Mouse (Mus musculus) kidney, embryonic 15.5 days (tissue): ENCODE measurements around the gene Gpc1. TPM values are rescaled to one million over a fixed set of nuclear protein-coding genes. Genes with fewer than 3 reads are reported as not detected.

Experiments used
- ATAC-seq: fragments of 200-750 bp; cut with Nextera tagmentation; replicated peaks from 2 replicates; pipeline ENCODE4 v1.8.0; 2017; ENCODE audit warnings: moderate TSS enrichment; ENCODE audit not compliant: low FRiP score
- H3K27ac ChIP-seq: fragments of 300-500 bp; sonication (generic); 2 replicates; pipeline ENCODE4 v1.5.1; 2015; ENCODE audit warnings: mild to moderate bottlenecking, inconsistent platforms
- H3K27me3 ChIP-seq: fragments of 300-500 bp; sonication (generic); 2 replicates; pipeline ENCODE4 v1.6.1; 2015; ENCODE audit warnings: inconsistent platforms
- H3K36me3 ChIP-seq: fragments of 300-500 bp; sonication (generic); 2 replicates; pipeline ENCODE4 v1.6.1; 2015; ENCODE audit warnings: inconsistent platforms
- H3K4me1 ChIP-seq: fragments of 300-500 bp; sonication (generic); 2 replicates; pipeline ENCODE4 v1.6.1; 2015; ENCODE audit warnings: inconsistent platforms
- H3K4me2 ChIP-seq: fragments of 300-500 bp; sonication (generic); 2 replicates; pipeline ENCODE4 v1.6.1; 2015; ENCODE audit warnings: moderate library complexity, mild to moderate bottlenecking, inconsistent platforms
- H3K4me3 ChIP-seq: fragments of 300-500 bp; sonication (generic); replicated peaks from 2 replicates; pipeline ENCODE4 v1.5.1; 2015; ENCODE audit warnings: mild to moderate bottlenecking, inconsistent platforms
- H3K9ac ChIP-seq: fragments of 300-500 bp; sonication (generic); 2 replicates; pipeline ENCODE4 v1.6.1; 2015; ENCODE audit warnings: mild to moderate bottlenecking, inconsistent platforms
- H3K9me3 ChIP-seq: fragments of 300-500 bp; sonication (generic); replicated peaks from 2 replicates; pipeline ENCODE4 v1.6.1; 2016; ENCODE audit warnings: inconsistent platforms
- WGBS: fragments of 180-500 bp; shearing (Covaris S2); methylation state at CpG from one replicate; pipeline ENCODE4 v1.1.7; 2015; ENCODE audit warnings: mixed read lengths; 5-methylcytosine and 5-hydroxymethylcytosine counted together
- polyA plus RNA-seq: library from polyadenylated mRNA; unstranded; fragments of >200 nt; fragmentation: Nextera tagmentation; extraction: Ambion mirVana; gene quantifications from 2 replicates; pipeline ENCODE4 v1.2.1, GENCODE M21; 2015

Gpc1 gene
- polyA plus RNA-seq, 1 experiment from 2014 or later = 60.0 TPM

GRCm38 (mm10) chr1:92805181-92805580, 26.3 kb upstream of the Gpc1 start:
- Histone ChIP-seq H3K4me2 (no peak overlapping the region), H3K27ac (no peak overlapping the region), H3K4me1 (no peaks in the 10 kb centered on the region), H3K4me3 (no peak overlapping the region), H3K36me3 (no peaks in the 10 kb centered on the region), H3K9ac (no peak overlapping the region), H3K27me3 (no peaks in the 10 kb centered on the region), H3K9me3 (no peaks in the 10 kb centered on the region; the same call in 1 of the 2 replicates)
- WGBS = 78% methylated on average over 5 of the region's 5 CpGs
- no peak for ATAC-seq

- Histone ChIP-seq H3K27ac (no peak overlapping the region), H3K9ac (no peak overlapping the region), H3K4me2 (no peak overlapping the region), H3K4me3 (no peak overlapping the region), H3K9me3 (no peaks in the 10 kb centered on the region; the same call in 1 of the 2 replicates), H3K27me3 (no peaks in the 10 kb centered on the region), H3K4me1 (no peaks in the 10 kb centered on the region), H3K36me3 (no peaks in the 10 kb centered on the region)
- WGBS = 59% methylated on average over 2 of the region's 2 CpGs
- ATAC-seq = no peak
These were observed 25.6 kb upstream of the Gpc1 start for GRCm38 (mm10) chr1:92805836-92806235.

DNA sequence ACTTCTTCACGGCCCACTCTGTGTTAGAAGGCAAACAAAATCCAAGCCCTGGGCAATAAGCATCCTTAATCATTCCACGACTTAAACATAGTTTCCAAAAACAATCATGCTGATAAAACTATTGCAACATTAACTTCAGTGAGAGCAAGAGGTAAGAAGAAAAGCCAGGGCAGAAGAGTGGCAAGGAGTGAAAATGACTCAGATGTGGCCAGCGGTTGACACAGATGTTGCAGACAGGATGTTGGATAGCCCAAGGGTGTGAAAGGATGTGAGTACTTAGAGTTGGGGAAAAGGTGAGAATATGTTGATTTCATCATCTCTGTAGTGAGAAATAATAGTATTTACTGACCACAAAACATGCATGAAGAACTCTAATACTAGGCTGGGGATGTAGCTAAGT, 24.7 kb upstream of the Gpc1 start:
- Histone ChIP-seq H3K9me3 (no peaks in the 10 kb centered on the region; the same call in 1 of the 2 replicates), H3K4me2 (no peak overlapping the region), H3K9ac (no peak overlapping the region), H3K36me3 (no peaks in the 10 kb centered on the region), H3K27ac (no peak overlapping the region), H3K27me3 (no peaks in the 10 kb centered on the region), H3K4me1 (no peaks in the 10 kb centered on the region), H3K4me3 (no peak overlapping the region)
- WGBS = 81% methylated on average over 3 of the region's 3 CpGs
- no peak for ATAC-seq

DNA sequence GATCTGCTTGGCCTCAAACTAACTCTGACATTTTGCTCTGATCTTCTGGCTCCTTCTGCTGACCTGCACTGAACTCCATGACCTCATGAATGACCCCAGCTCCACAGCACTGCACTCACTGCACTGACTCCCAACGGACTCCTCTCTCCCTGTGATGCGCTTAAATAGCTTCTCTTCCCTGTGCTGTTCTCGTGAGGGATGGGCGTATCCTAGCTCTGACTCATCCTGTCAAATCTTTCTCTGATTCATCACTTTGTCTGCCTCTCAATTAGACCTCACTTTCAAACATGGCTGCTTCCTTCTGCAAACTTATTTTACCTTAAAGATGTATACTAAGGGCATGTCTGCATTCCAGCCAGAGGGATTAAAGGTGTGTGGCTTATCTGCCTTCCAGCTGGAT, 21.8 kb upstream of the Gpc1 start:
- H3K9ac ChIP-seq = no peak overlapping the region
- ATAC-seq = no peak
- no peak overlapping the region for H3K4me3 ChIP-seq
- H3K27me3 ChIP-seq = no peaks in the 10 kb centered on the region
- H3K4me1 ChIP-seq = 0 out of 2 replicates have a peak, but pooled peaks cover 3% of the 10 kb centered on the region
- WGBS = 83% methylated on average over 4 of the region's 4 CpGs
- no peak overlapping the region for H3K4me2 ChIP-seq
- no peaks in the 10 kb centered on the region for H3K36me3 ChIP-seq
- no peaks in the 10 kb centered on the region; the same call in 1 of the 2 replicates for H3K9me3 ChIP-seq
- H3K27ac ChIP-seq = no peak overlapping the region

GRCm38 (mm10) chr1:92814319-92814718, 17.1 kb upstream of the Gpc1 start:
- ATAC-seq = no peak; the same call in 1 of the 2 replicates

DNA sequence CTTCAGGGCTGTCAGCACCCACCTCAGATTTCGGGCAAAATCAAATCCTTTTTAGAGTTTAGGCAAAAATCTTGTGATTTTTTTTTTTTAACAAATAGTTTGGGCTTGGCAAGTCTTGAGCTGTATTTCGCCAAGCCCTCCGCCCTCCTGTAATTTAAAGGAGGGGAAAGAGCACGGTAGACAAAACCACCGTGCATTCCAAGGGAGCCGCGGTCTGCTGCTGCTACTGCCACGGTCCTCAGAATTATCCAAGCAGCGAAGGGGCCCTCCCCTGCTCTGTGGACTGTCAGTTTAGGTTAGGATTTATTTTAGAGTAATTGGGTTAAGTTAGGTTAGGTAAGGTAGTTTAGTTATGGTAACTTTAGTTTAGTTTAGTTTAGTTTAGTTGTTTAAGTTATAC, 16.3 kb upstream of the Gpc1 start:
- Histone ChIP-seq H3K4me3 (no peak overlapping the region), H3K4me2 (no peak overlapping the region), H3K9me3 (no peaks in the 10 kb centered on the region), H3K27me3 (no peaks in the 10 kb centered on the region), H3K36me3 (no peaks in the 10 kb centered on the region), H3K27ac (no peak overlapping the region), H3K9ac (no peak overlapping the region), H3K4me1 (0 out of 2 replicates have a peak, but pooled peaks cover 9% of the 10 kb centered on the region)
- WGBS = 45% methylated on average over 9 of the region's 9 CpGs
- no peak for ATAC-seq

More at GRCm38 (mm10) chr1:92814319-92814718, 17.1 kb upstream of the Gpc1 start:
- 40% methylated on average over 5 of the region's 5 CpGs for WGBS
- Histone ChIP-seq H3K9me3 (no peaks in the 10 kb centered on the region; the same call in 1 of the 2 replicates), H3K4me2 (no peak overlapping the region), H3K27me3 (no peaks in the 10 kb centered on the region), H3K27ac (no peak overlapping the region), H3K4me1 (0 out of 2 replicates have a peak, but pooled peaks cover 9% of the 10 kb centered on the region), H3K9ac (no peak overlapping the region), H3K36me3 (no peaks in the 10 kb centered on the region), H3K4me3 (no peak overlapping the region)

- Histone ChIP-seq H3K9ac (no peak overlapping the region), H3K36me3 (no peaks in the 10 kb centered on the region), H3K4me3 (no peak overlapping the region), H3K27me3 (no peaks in the 10 kb centered on the region), H3K27ac (no peak overlapping the region), H3K9me3 (no peaks in the 10 kb centered on the region), H3K4me1 (0 out of 2 replicates have a peak, but pooled peaks cover 9% of the 10 kb centered on the region), H3K4me2 (no peak overlapping the region)
- ATAC-seq = no peak
- 70% methylated on average over 5 of the region's 5 CpGs for WGBS
These were observed 15.6 kb upstream of the Gpc1 start for GRCm38 (mm10) chr1:92815756-92816294.

- Histone ChIP-seq H3K9me3 (no peaks in the 10 kb centered on the region), H3K36me3 (peaks cover 4% of the 10 kb centered on the region; the same call in 1 of the 2 replicates), H3K4me1 (peaks cover 33% of the 10 kb centered on the region), H3K4me2 (peak overlapping the region; percentile 88), H3K27ac (peak overlapping the region; percentile 92; the same call in 1 of the 2 replicates), H3K9ac (peak overlapping the region; percentile 84; the same call in 1 of the 2 replicates), H3K4me3 (peak overlapping the region; percentile 80), H3K27me3 (peaks cover 23% of the 10 kb centered on the region)
- WGBS = 7% methylated on average over 13 of the region's 13 CpGs
- no peak for ATAC-seq
These were observed 738 bp upstream of the Gpc1 start for GRCm38 (mm10) chr1:92830626-92831187.

- Histone ChIP-seq H3K4me1 (peaks cover 33% of the 10 kb centered on the region), H3K36me3 (peaks cover 4% of the 10 kb centered on the region; the same call in 1 of the 2 replicates), H3K27ac (peak overlapping the region; percentile 92), H3K9ac (peak overlapping the region; percentile 84), H3K4me2 (peak overlapping the region; percentile 88), H3K9me3 (no peaks in the 10 kb centered on the region), H3K27me3 (peaks cover 23% of the 10 kb centered on the region), H3K4me3 (peak overlapping the region; percentile 80)
- ATAC-seq = peak; percentile 47
- WGBS = 1% methylated on average over 62 of the region's 62 CpGs
These were observed 866 bp downstream of the Gpc1 start for GRCm38 (mm10) chr1:92832011-92833010.

DNA sequence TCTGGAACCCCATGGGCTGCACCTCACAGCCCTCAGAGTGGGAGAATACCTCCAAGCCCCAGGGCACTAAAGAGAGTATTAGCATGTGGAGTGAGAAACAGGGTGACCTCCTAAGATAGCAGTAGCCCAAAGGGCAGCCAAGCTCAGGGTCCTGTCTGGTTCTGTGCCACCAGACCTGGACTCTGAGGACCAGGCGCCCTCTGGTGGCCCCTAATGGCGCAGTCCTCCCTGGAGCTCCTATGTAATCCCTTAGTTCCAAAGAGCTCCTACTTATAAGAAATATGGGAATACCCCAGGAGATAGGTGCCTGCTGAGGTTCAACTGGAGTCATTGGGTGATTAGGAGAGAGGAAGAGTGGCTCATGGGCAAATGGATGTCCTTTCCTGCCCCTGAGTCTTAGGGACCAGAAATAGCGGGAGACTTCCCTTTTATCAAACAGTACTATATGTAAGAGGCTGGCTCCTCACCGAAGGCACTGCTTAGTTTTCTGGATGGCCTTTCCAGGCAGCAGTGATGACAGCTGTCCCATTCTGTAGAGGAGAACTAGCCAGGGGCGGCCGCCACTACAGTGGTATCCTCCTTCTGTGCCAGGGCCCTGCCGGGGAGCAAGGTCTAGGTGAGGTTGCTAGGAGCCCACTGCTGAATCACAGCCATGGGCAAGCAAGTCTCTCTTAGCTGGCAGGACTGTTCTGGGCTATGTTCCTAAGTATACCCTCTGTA, 2.7 kb downstream of the Gpc1 start:
- H3K27ac ChIP-seq = no peak overlapping the region
- H3K36me3 ChIP-seq = peaks cover 4% of the 10 kb centered on the region; the same call in 1 of the 2 replicates
- H3K9ac ChIP-seq = no peak overlapping the region
- peaks cover 23% of the 10 kb centered on the region for H3K27me3 ChIP-seq
- WGBS = 63% methylated on average over 7 of the region's 7 CpGs
- 0 out of 2 replicates have a peak, but pooled peaks have one; percentile 12 for ATAC-seq
- H3K4me1 ChIP-seq = peaks cover 37% of the 10 kb centered on the region
- H3K4me3 ChIP-seq = no peak overlapping the region
- no peaks in the 10 kb centered on the region for H3K9me3 ChIP-seq
- peak overlapping the region; percentile 88 for H3K4me2 ChIP-seq
